Mouse (Mus musculus) lung, postnatal 4 days (tissue): ENCODE results near the gene Gpr153.
A peak's percentile ranks its signal among the peaks of the same experiment; 100 is the strongest.

Experiments used
- DNase-seq, 2 experiments: peaks; one replicate each; pipeline ENCODE4 v3.0.0; 2021

Gpr153 gene

GRCm38 (mm10) chr4:152290385-152290784, 16.4 kb downstream of the Gpr153 start:
- no peak for DNase-seq

GRCm38 (mm10) chr4:152290991-152291390, 17.0 kb downstream of the Gpr153 start:
- no peak for DNase-seq

GRCm38 (mm10) chr4:152291562-152291961, 17.5 kb downstream of the Gpr153 start, which contains the start of gene Hes3:
Gene Hes3 (minus strand): TSS chr4:152291662.
- DNase-seq = no peak

- DNase-seq = no peak
Measured at GRCm38 (mm10) chr4:152292102-152292765, 18.2 kb downstream of the Gpr153 start.

- no peak for DNase-seq
Measured at GRCm38 (mm10) chr4:152294188-152294929, 20.3 kb downstream of the Gpr153 start.

- no peak for DNase-seq
Measured at GRCm38 (mm10) chr4:152295916-152296315, 21.9 kb downstream of the Gpr153 start.

GRCm38 (mm10) chr4:152296371-152296770, 22.3 kb downstream of the Gpr153 start:
- DNase-seq = no peak

- DNase-seq = peak; percentile 100
Measured at GRCm38 (mm10) chr4:152296874-152297861, 23.1 kb downstream of the Gpr153 start, which contains the start of gene Icmt. Gene Icmt (plus strand): TSS chr4:152297227.

- DNase-seq = no peak
Measured at GRCm38 (mm10) chr4:152298836-152299235, 24.8 kb downstream of the Gpr153 start.

- DNase-seq = no peak
Measured at GRCm38 (mm10) chr4:152300375-152300774, 26.3 kb downstream of the Gpr153 start.

GRCm38 (mm10) chr4:152302012-152302411, 28.0 kb downstream of the Gpr153 start:
- DNase-seq = no peak

GRCm38 (mm10) chr4:152303172-152303571, 29.1 kb downstream of the Gpr153 start:
- no peak for DNase-seq

- no peak for DNase-seq
Measured at GRCm38 (mm10) chr4:152304685-152305084, 30.7 kb downstream of the Gpr153 start.

GRCm38 (mm10) chr4:152305991-152306390, 32.0 kb downstream of the Gpr153 start:
- DNase-seq = no peak

- no peak for DNase-seq
Measured at GRCm38 (mm10) chr4:152307542-152307941, 33.5 kb downstream of the Gpr153 start.

GRCm38 (mm10) chr4:152312186-152312585, 38.2 kb downstream of the Gpr153 start:
- DNase-seq = no peak

GRCm38 (mm10) chr4:152313211-152313632, 39.2 kb downstream of the Gpr153 start:
- DNase-seq = no peak

GRCm38 (mm10) chr4:152313934-152314333, 39.9 kb downstream of the Gpr153 start:
- DNase-seq = peak in 1 of 2 experiments; percentile 37

GRCm38 (mm10) chr4:152315498-152316213, 41.6 kb downstream of the Gpr153 start:
- no peak for DNase-seq

- DNase-seq = no peak
Measured at GRCm38 (mm10) chr4:152317631-152318033, 43.6 kb downstream of the Gpr153 start.

GRCm38 (mm10) chr4:152318517-152319234, 44.6 kb downstream of the Gpr153 start, which contains the start of gene Rnf207:
Gene Rnf207 (minus strand): TSS chr4:152318993.
- peak in 1 of 2 experiments; percentile 61 for DNase-seq
